Mouse (Mus musculus): ENCODE measurements around the gene Pnrc2.

DNA sequence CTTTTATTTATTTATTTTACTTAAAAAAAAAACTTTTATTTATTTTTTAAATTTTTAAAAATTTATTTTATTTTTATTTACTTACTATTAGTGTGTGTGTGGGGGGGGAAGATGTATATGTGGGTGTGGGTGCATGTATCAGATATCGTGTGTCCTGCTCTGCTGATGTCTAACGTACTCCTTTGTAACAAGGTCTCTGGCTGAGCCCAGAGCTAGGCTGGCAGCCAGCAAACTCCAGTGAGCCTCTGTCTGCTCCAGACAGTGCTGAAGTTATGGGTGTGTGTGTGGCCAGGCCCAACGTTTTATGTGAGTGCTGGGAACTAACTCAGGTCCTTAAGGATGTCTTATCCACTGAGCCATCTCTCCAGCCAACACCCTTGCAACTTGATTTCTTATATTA lies 38.5 kb upstream of the Pnrc2 start:
- TF ChIP-seq POLR2A (IDR thresholded peaks at IDR 0.05; ENCODE audit: borderline replicate concordance, extremely low read depth, low read depth, low read length) (no peak), CTCF (IDR thresholded peaks at IDR 0.05; ENCODE audit: insufficient read depth, low read length) (no peak)

Data from lung, adult 2 months (tissue).